Mouse (Mus musculus): ENCODE measurements around the gene Milr1. TPM values are rescaled to one million over a fixed set of nuclear protein-coding genes. Genes with fewer than 3 reads are reported as not detected.
"Not testable (repeated sequence)": the region's sequence is repeated elsewhere in the genome, so short reads cannot be mapped to it uniquely, and the experiment has no call there.

Gene Milr1
- polyA plus RNA-seq, 1 experiment from 2014 or later, result 2.0 TPM

DNA sequence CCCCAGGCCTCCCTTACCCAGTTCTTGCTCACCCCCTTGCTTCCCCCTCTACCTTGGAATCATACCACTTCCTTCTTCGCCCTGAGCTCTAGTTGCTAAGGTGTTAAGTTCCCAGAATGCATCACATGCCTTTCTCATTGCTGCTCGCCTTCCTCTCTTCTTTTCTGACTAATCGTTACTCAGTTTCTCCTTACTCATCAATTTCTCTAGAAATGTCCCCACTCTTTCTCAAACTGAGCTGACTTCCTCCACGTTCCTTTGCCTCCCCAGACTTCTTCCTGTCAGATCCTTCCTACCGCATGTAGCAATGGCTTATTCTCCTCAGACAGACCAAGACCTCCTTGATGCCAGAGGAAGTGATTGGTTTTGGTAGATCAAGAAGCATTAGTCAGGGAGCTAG is 34.5 kb upstream of the Milr1 start:
- no peaks in the 10 kb centered on the region for H3K27me3 ChIP-seq (replicated peaks)
- H3K4me3 ChIP-seq (replicated peaks), result no peak overlapping the region
- no peak overlapping the region for H3K4me2 ChIP-seq (replicated peaks)
- no peak overlapping the region for H3K27ac ChIP-seq
- 79% methylated on average over 5 of the region's 5 CpGs for WGBS
- H3K4me1 ChIP-seq (replicated peaks), result 0 out of 2 replicates have a peak, but pooled peaks cover 2% of the 10 kb centered on the region
- ATAC-seq, result no peak
- H3K9me3 ChIP-seq, result no peaks in the 10 kb centered on the region
- H3K9ac ChIP-seq, result no peak overlapping the region
- H3K36me3 ChIP-seq, result no peaks in the 10 kb centered on the region

DNA sequence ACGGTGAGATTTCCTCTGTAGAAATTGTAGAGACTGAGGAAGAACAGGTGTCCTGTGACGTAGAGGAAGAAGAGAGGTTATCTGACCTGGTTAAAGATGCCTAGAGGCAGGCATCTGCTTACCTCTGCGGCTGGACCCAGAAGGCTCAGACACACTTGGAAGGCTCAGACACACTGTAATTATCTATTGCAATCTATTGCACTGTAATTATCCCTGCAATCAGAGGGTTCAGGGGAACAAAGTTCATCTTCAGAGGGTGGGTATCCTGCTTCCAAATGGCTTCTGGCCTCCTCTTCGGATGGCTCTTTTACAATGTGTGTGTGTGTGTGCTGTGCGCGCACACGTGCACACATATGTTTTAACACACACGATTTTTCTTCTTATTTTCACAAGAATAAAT is 30.6 kb upstream of the Milr1 start:
- H3K36me3 ChIP-seq, result no peaks in the 10 kb centered on the region
- no peak overlapping the region for H3K9ac ChIP-seq
- 70% methylated on average over 8 of the region's 8 CpGs for WGBS
- no peak overlapping the region for H3K4me2 ChIP-seq (replicated peaks)
- H3K4me3 ChIP-seq (replicated peaks), result no peak overlapping the region
- H3K4me1 ChIP-seq (replicated peaks), result peaks cover 13% of the 10 kb centered on the region; the same call in 1 of the 2 replicates
- no peak overlapping the region for H3K27ac ChIP-seq
- ATAC-seq, result peak; percentile 62
- no peaks in the 10 kb centered on the region for H3K27me3 ChIP-seq (replicated peaks)
- no peaks in the 10 kb centered on the region for H3K9me3 ChIP-seq

DNA sequence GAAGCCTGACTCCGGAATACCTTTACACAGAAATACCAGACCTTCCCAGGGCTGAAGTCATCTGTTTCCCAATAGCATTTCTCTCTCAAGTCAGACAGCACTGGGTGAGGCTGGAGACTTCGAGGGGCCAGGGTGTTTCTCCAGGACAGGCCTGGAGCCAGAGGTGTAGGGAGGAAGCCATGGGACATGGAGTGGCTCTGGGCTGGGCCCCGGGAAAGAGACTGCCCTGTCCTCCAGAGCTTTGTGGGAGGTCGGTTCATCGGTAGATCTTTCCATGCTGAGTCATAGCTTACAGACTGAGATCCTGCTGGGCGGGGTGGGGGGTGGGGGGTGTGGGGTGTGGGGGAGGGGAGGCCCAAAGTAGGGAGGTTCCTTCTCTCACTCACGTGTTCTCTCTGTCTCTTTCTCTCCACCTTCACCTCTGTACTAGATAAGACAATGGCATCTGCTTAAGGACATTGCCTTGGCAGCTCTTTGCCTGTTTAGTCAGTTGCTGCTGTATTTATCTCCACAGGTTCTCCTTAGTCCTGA is 28.1 kb upstream of the Milr1 start:
- H3K4me2 ChIP-seq (replicated peaks), result peak overlapping the region; percentile 3; the same call in 1 of the 2 replicates
- no peaks in the 10 kb centered on the region for H3K36me3 ChIP-seq
- H3K27ac ChIP-seq, result no peak overlapping the region
- no peak overlapping the region for H3K4me3 ChIP-seq (replicated peaks)
- H3K4me1 ChIP-seq (replicated peaks), result peaks cover 13% of the 10 kb centered on the region; the same call in 1 of the 2 replicates
- H3K9me3 ChIP-seq, result no peaks in the 10 kb centered on the region
- H3K9ac ChIP-seq, result no peak overlapping the region
- H3K27me3 ChIP-seq (replicated peaks), result no peaks in the 10 kb centered on the region
- peak; percentile 75 for ATAC-seq
- 12% methylated on average over 7 of the region's 7 CpGs for WGBS

DNA sequence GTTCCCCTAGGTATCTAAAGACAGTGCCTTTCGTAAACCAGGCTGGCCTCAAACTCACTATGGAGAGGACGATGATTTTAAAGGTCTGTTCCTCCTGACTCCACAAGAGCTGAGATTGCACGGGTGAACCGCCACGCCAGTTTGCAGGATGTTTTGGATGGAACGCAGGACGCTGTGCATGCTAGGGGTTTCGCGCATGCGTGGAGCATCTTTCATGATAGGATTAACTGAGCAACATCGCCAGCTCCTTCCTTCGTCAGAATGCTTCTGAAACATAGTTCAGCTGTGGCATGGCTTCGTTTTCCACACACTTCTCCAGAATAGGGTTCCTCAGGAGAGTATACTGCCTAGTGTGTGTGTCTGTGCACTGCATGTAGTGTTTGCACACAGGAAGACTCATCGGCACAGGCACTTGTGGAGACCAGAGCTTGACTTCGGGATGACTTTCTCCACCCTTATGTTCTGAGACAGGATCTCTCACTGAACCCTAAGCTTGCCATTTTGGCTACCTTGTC is 27.4 kb upstream of the Milr1 start:
- Histone ChIP-seq H3K4me1 (replicated peaks) (peaks cover 13% of the 10 kb centered on the region; the same call in 1 of the 2 replicates), H3K27ac (no peak overlapping the region), H3K27me3 (replicated peaks) (no peaks in the 10 kb centered on the region), H3K4me3 (replicated peaks) (no peak overlapping the region), H3K9me3 (no peaks in the 10 kb centered on the region), H3K4me2 (replicated peaks) (peak overlapping the region; percentile 3; the same call in 1 of the 2 replicates), H3K36me3 (no peaks in the 10 kb centered on the region), H3K9ac (no peak overlapping the region)
- no peak for ATAC-seq
- WGBS, result 75% methylated on average over 15 of the region's 15 CpGs

DNA sequence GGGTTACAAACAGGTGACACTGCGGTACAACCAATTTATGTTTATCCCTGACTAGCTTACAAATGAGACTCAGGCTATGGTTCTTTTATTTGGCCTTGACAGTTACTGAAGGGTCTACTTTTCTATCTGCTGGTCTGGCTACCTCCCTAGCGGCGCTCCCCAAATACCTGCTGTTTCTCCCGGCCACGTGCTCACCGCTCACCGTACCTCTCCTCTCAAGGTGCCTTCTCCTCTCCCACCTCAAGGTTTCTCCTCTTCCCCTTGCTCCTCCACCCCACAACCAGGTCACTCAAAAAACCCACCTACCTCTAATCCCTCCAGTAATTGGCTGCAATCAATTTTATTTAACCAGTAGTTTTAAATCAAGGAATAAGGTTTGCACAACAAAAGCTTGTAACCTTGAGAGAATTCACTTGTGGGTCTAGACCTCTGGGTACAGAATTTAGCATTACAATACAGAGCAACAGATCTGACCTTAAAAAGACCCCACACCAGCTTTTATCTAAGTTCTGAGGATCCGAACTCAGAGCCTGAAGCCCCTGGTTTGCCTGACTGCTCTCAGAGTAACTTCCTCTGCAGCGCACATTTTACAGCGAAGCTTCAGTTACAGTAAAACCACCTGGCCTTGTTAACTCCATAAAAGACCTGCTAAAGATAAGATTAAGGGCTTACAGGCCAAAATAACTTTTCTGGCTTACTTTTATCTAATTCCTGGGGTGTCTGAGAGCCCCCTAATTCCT is 26.7 kb upstream of the Milr1 start:
- Histone ChIP-seq H3K4me3 (replicated peaks) (no peak overlapping the region), H3K27ac (no peak overlapping the region), H3K4me1 (replicated peaks) (peaks cover 13% of the 10 kb centered on the region; the same call in 1 of the 2 replicates), H3K9me3 (no peaks in the 10 kb centered on the region), H3K36me3 (no peaks in the 10 kb centered on the region), H3K4me2 (replicated peaks) (no peak overlapping the region), H3K9ac (no peak overlapping the region), H3K27me3 (replicated peaks) (no peaks in the 10 kb centered on the region)
- 85% methylated on average over 10 of the region's 10 CpGs for WGBS
- peak; percentile 1; the same call in 1 of the 2 replicates for ATAC-seq

DNA sequence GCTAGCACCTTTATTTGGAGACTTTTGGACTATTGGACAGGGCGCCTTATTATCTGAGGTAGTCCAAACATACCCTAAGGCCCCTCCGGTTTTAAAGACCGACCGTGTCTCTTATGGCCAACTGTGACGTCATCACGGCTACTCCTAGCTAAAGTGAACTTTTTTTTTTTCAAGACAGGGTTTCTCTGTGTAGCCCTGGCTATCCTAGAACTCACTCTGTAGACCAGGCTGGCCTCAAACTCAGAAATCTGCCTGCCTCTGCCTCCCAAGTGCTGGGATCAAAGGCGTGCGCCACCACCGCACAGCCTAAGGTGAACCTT is 26.1 kb upstream of the Milr1 start:
- not testable (repeated sequence) for H3K36me3 ChIP-seq; H3K9me3 ChIP-seq; H3K9ac ChIP-seq; H3K4me2 ChIP-seq (replicated peaks); H3K4me3 ChIP-seq (replicated peaks); H3K27me3 ChIP-seq (replicated peaks); H3K27ac ChIP-seq
- 83% methylated on average over 9 of the region's 9 CpGs for WGBS
- peaks cover 13% of the 10 kb centered on the region; the same call in 1 of the 2 replicates for H3K4me1 ChIP-seq (replicated peaks)
- ATAC-seq, result peak; percentile 7; the same call in 1 of the 2 replicates

DNA sequence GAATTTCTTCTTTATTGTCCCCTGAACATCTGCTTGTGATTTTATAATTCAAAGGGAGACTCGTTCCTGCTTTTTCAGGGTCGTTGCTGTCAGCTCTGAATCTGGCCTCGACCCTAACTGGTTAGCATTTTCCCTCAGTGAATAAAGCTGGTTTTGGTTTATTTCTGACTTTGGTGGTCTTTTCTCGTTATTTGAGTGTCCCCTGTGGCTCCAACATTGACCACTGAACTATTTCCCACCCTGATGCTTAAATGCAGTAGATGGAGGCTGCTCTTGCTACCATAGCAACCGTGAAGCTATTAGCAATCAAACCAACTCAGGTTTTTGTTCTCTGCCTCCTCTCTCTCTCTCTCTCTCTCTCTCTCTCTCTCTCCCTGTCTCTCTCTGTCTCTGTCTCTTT is 23.1 kb upstream of the Milr1 start:
- 69% methylated on average over 5 of the region's 5 CpGs for WGBS
- H3K9me3 ChIP-seq, result no peaks in the 10 kb centered on the region
- H3K27ac ChIP-seq, result no peak overlapping the region
- no peaks in the 10 kb centered on the region for H3K36me3 ChIP-seq
- H3K4me1 ChIP-seq (replicated peaks), result peaks cover 11% of the 10 kb centered on the region
- H3K27me3 ChIP-seq (replicated peaks), result no peaks in the 10 kb centered on the region
- no peak overlapping the region for H3K4me3 ChIP-seq (replicated peaks)
- no peak overlapping the region for H3K4me2 ChIP-seq (replicated peaks)
- ATAC-seq, result no peak
- H3K9ac ChIP-seq, result no peak overlapping the region

DNA sequence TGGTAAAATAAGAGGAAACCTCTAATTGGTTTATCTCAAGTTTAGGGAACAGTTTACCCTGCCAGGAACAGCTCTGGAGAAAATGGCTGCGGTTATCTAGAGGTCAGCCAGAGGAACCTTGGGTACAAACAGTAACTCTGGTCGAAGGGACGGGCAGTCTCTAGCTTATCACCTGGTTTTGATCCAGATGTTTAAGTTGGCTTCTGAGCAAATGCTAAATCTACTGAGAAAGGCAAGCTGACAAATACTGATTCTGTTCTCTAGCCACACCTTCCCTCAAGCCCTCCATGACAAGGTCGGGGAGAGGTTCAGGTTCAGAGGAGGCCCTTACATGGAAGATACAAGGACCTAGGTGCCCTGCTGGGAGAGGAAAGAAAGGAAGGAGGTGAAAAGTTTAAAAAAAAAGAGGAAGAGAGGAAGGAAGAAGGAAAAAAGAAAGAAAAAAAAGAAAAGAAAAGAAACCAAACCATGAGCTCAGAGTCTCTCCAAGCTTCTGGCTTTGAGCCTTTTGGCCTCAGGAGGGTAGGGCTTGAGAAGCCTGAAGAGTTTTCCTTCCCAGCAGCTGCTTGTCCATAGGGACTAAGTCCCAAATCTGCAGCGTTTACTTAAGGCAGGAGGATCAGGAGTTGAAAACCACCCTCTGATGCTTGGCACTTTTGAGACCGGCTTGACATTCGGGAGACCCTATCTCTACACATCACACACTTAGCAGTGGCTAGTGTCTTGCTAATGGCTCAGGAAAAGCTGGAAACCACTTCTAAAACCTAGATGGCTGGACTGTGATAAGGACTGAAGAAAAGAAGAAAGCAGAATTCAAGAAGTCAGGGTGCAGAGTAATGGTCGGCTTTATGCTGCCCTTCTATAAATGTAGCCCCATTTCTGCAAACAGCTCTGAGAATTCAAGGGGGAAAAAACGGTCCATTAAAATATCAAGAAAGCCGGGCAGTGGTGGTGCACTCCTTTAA is 22.3 kb upstream of the Milr1 start:
- Histone ChIP-seq H3K4me1 (replicated peaks) (peaks cover 7% of the 10 kb centered on the region), H3K36me3 (no peaks in the 10 kb centered on the region), H3K4me2 (replicated peaks) (no peak overlapping the region), H3K9ac (no peak overlapping the region), H3K27ac (no peak overlapping the region), H3K4me3 (replicated peaks) (no peak overlapping the region), H3K9me3 (no peaks in the 10 kb centered on the region), H3K27me3 (replicated peaks) (no peaks in the 10 kb centered on the region)
- 69% methylated on average over 10 of the region's 10 CpGs for WGBS
- ATAC-seq, result no peak

DNA sequence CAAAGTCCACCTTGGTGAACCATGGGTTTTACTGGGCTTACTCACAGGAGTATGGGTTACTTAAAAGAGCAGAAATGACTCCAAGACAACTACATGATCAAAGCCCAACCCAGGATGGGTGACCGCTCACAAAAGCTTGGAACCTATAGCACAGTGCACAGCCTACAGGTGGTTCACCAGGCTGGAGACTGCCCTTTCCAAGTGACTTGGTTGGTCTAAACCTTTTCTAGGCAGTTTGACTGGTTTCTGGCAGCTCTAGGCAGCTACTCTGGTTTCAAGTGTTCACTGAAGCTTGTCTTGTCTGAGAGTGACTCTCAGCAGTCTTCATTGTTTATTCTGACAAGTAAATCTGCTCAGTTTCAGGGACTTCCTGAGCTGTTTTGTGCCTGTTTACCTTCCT is 21.4 kb upstream of the Milr1 start:
- ATAC-seq, result no peak
- WGBS, result 92% methylated on average over 1 of the region's 1 CpGs
- no peaks in the 10 kb centered on the region for H3K9me3 ChIP-seq
- no peak overlapping the region for H3K4me2 ChIP-seq (replicated peaks)
- H3K36me3 ChIP-seq, result no peaks in the 10 kb centered on the region
- H3K27me3 ChIP-seq (replicated peaks), result no peaks in the 10 kb centered on the region
- no peak overlapping the region for H3K9ac ChIP-seq
- no peak overlapping the region for H3K27ac ChIP-seq
- H3K4me1 ChIP-seq (replicated peaks), result peaks cover 6% of the 10 kb centered on the region
- no peak overlapping the region for H3K4me3 ChIP-seq (replicated peaks)

DNA sequence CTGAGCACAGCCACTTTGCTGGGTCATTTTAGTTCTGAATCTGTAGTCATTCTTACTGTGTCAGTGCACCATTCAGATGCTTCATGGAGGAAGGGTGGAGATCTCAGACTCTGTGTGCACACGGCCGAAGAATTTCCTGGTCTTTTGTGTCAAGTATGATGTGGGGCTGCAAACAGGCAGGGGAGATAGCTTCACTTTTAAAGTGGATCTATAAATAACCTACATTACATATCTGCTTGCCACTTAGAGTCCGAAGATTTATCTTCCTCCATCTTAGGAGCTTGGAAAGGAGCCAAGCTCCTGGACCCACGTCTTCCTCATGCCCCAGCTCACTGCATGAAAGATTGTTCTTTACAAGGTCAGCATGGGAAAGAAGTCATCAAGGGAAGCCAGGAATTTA is 20.3 kb upstream of the Milr1 start:
- Histone ChIP-seq H3K27me3 (replicated peaks) (no peaks in the 10 kb centered on the region), H3K4me3 (replicated peaks) (no peak overlapping the region), H3K9ac (no peak overlapping the region), H3K36me3 (no peaks in the 10 kb centered on the region), H3K27ac (no peak overlapping the region), H3K9me3 (no peaks in the 10 kb centered on the region), H3K4me1 (replicated peaks) (peaks cover 6% of the 10 kb centered on the region), H3K4me2 (replicated peaks) (no peak overlapping the region)
- ATAC-seq, result peak; percentile 48
- WGBS, result 16% methylated on average over 4 of the region's 4 CpGs

DNA sequence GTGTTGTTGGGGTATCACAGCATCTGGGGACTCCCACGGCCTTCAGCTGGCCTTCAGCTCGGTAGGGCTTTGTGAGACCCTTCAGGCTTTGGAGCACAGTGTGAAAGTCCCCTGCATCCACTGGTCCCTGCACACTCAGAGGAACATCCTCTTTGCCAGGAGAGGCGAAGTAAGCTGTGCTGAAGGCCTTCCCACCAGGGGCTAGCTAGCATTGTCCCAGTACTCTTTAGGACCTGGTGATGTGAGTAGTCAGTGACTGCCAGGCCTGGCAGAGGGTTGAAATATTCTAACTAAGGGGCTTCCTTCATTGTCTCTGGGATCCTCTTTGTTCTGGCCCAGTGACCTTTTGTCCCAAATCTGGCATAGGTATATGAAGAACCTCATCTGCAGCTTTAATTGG is 14.4 kb upstream of the Milr1 start:
- no peaks in the 10 kb centered on the region for H3K9me3 ChIP-seq
- H3K27ac ChIP-seq, result 0 out of 2 replicates have a peak overlapping the region, but pooled peaks have one; percentile 36
- no peaks in the 10 kb centered on the region for H3K36me3 ChIP-seq
- H3K4me2 ChIP-seq (replicated peaks), result no peak overlapping the region
- 78% methylated on average over 3 of the region's 3 CpGs for WGBS
- peaks cover 8% of the 10 kb centered on the region for H3K4me1 ChIP-seq (replicated peaks)
- H3K4me3 ChIP-seq (replicated peaks), result no peak overlapping the region
- H3K27me3 ChIP-seq (replicated peaks), result no peaks in the 10 kb centered on the region
- no peak for ATAC-seq
- H3K9ac ChIP-seq, result no peak overlapping the region

DNA sequence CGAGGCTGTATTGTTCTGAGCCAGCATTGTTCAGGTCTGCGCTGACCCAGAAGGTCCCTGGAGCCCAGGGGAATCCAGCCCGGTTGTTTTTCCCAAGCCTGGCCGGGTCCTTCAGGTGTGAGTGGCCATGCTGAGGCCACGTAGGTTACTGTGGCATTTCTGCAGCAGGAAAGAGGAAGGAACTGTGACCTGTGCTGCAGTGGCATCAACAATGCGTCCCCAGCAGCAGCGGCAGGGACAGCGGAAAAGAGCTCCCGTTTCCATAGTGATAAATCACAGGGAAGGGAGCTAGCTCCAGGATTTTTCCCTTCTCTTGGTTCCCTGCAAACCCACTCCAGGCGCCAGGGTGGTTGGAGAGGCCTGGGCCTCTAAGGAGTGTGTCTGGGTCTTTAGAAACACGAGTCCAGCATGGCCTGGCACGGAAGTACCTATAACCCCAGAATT is 13.8 kb upstream of the Milr1 start:
- H3K4me3 ChIP-seq (replicated peaks), result no peak overlapping the region
- H3K4me1 ChIP-seq (replicated peaks), result peaks cover 8% of the 10 kb centered on the region
- H3K36me3 ChIP-seq, result no peaks in the 10 kb centered on the region
- H3K4me2 ChIP-seq (replicated peaks), result no peak overlapping the region
- no peaks in the 10 kb centered on the region for H3K27me3 ChIP-seq (replicated peaks)
- WGBS, result 39% methylated on average over 12 of the region's 12 CpGs
- 0 out of 2 replicates have a peak overlapping the region, but pooled peaks have one; percentile 36 for H3K27ac ChIP-seq
- no peaks in the 10 kb centered on the region for H3K9me3 ChIP-seq
- no peak overlapping the region for H3K9ac ChIP-seq
- peak; percentile 51; the same call in 1 of the 2 replicates for ATAC-seq

All from intestine, embryonic 15.5 days (tissue).